Mouse (Mus musculus): ENCODE measurements around the gene Zscan4-ps2. TPM values are rescaled to one million over a fixed set of nuclear protein-coding genes. Genes with fewer than 3 reads are reported as not detected.
"Not testable (repeated sequence)": the region's sequence is repeated elsewhere in the genome, so short reads cannot be mapped to it uniquely, and the experiment has no call there.

The Zscan4-ps2 gene
- total RNA-seq (2014; rRNA removed): not detected in 2 replicates
- not detected in 2 replicates for polyA plus RNA-seq (2015; fragmentation: Nextera tagmentation; extraction: Ambion mirVana)

DNA sequence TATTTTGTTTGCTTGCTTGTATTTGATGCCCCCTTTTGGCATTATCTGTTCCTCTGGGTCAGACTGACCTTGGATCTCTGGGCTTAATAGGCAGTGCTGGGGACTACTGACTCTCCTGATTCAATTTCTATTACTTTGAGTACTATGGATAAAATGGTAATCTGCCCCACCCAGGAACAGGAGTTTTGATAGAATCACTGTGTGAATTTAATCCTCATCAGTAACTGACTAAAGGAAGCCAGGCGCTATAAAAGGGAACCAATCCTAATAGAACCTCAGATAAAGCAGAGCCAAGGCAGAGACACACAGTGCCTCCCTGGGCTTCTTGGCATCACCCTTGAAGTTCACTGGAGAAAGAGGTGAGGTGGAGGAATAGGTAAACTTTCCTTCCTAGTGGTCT is at the start of gene Zscan4-ps2:
Zscan4-ps2 (plus strand) TSS at position 301 of the 400 bp plus-strand sequence.
- H3K27me3 ChIP-seq (ENCODE audit: insufficient read depth, low read length); H3K9me3 ChIP-seq (ENCODE audit: low read length); ATAC-seq; H3K9ac ChIP-seq; H3K4me1 ChIP-seq (ENCODE audit: insufficient read depth); H3K4me3 ChIP-seq (ENCODE audit: low read depth, low read length); H3K36me3 ChIP-seq (ENCODE audit: insufficient read depth); DNase-seq; H3K27ac ChIP-seq (ENCODE audit: low read depth, low read length); H3K4me2 ChIP-seq (ENCODE audit: low read depth): not testable (repeated sequence)
- WGBS: 92% methylated on average over 1 of the region's 1 CpGs

Other genes with a start within 250 kb of the Zscan4-ps2 start
- not detected in 2 replicates for gene Zscan4e, start 203.6 kb upstream of the Zscan4-ps2 start, total RNA-seq (2014; rRNA removed)
- not detected in 2 replicates for gene Zscan4e, start 203.6 kb upstream of the Zscan4-ps2 start, polyA plus RNA-seq (2015; fragmentation: Nextera tagmentation; extraction: Ambion mirVana)
- gene Zscan4f, start 116.4 kb upstream of the Zscan4-ps2 start, total RNA-seq (2014; rRNA removed): not detected in 2 replicates
- gene Zscan4f, start 116.4 kb upstream of the Zscan4-ps2 start, polyA plus RNA-seq (2015; fragmentation: Nextera tagmentation; extraction: Ambion mirVana): not detected in 2 replicates
- gene Zscan4-ps3, start 95.0 kb downstream of the Zscan4-ps2 start, total RNA-seq (2014; rRNA removed): not detected in 2 replicates
- gene Zscan4-ps3, start 95.0 kb downstream of the Zscan4-ps2 start, polyA plus RNA-seq (2015; fragmentation: Nextera tagmentation; extraction: Ambion mirVana): not detected in 2 replicates
- not detected in 2 replicates for gene Vmn1r72, start 165.8 kb downstream of the Zscan4-ps2 start, total RNA-seq (2014; rRNA removed)
- gene Vmn1r72, start 165.8 kb downstream of the Zscan4-ps2 start, polyA plus RNA-seq (2015; fragmentation: Nextera tagmentation; extraction: Ambion mirVana): not detected in 2 replicates
- gene Vmn1r73, start 216.0 kb downstream of the Zscan4-ps2 start, total RNA-seq (2014; rRNA removed): not detected in 2 replicates
- not detected in 2 replicates for gene Vmn1r73, start 216.0 kb downstream of the Zscan4-ps2 start, polyA plus RNA-seq (2015; fragmentation: Nextera tagmentation; extraction: Ambion mirVana)

All from forebrain, postnatal 0 days (tissue).